Mouse (Mus musculus) hindbrain, postnatal 0 days (tissue): Measurements from ENCODE around the gene Elfn2. TPM values are rescaled to one million over a fixed set of nuclear protein-coding genes. Genes with fewer than 3 reads are reported as not detected.
A peak's percentile ranks its signal among the peaks of the same experiment; 100 is the strongest.

Experiments
- ATAC-seq: fragments of 200-750 bp; cut with Nextera tagmentation; 2 replicates; pipeline ENCODE4 v1.8.0; 2017; ENCODE audit warnings: mild to moderate bottlenecking, moderate TSS enrichment, moderate library complexity
- DNase-seq: peaks from one replicate; pipeline ENCODE4 v3.0.0-alpha.2; 2015; ENCODE audit warnings: low spot score
- H3K27ac ChIP-seq: fragments of 300-500 bp; sonication (generic); 2 replicates; pipeline ENCODE4 v1.5.1; 2014; ENCODE audit warnings: mild to moderate bottlenecking
- H3K27me3 ChIP-seq: fragments of 300-500 bp; sonication (generic); 2 replicates; pipeline ENCODE4 v1.6.1; 2014; ENCODE audit warnings: low read length, mixed read lengths; ENCODE audit not compliant: insufficient read depth
- H3K36me3 ChIP-seq: fragments of 300-500 bp; sonication (generic); 2 replicates; pipeline ENCODE4 v1.6.1; 2014; ENCODE audit warnings: low read length, mixed read lengths; ENCODE audit not compliant: insufficient read depth
- H3K4me1 ChIP-seq: fragments of 300-500 bp; sonication (generic); 2 replicates; pipeline ENCODE4 v1.6.1; 2014; ENCODE audit warnings: antibody characterized with exemption, low read length, mixed read lengths; ENCODE audit not compliant: insufficient read depth
- H3K4me2 ChIP-seq: fragments of 300-500 bp; sonication (generic); 2 replicates; pipeline ENCODE4 v1.6.1; 2014; ENCODE audit warnings: low read depth, mild to moderate bottlenecking, low read length, moderate library complexity, mixed read lengths
- H3K4me3 ChIP-seq: fragments of 300-500 bp; sonication (generic); 2 replicates; pipeline ENCODE4 v1.5.1; 2014; ENCODE audit warnings: low read length
- H3K9ac ChIP-seq: fragments of 300-500 bp; sonication (generic); replicated peaks from 2 replicates; pipeline ENCODE4 v1.6.1; 2014; ENCODE audit warnings: mild to moderate bottlenecking, low read length, moderate library complexity, mixed read lengths
- H3K9me3 ChIP-seq: fragments of 300-500 bp; sonication (generic); 2 replicates; pipeline ENCODE4 v1.6.1; 2016; ENCODE audit warnings: low read length, mixed read lengths
- CTCF ChIP-seq: IDR thresholded peaks from 2 replicates; pipeline ENCODE4 v1.5.1; 2016; ENCODE audit warnings: antibody characterized with exemption, control low read depth, low read depth
- WGBS: fragments of 180-500 bp; shearing (Covaris S2); extraction: QIAGEN DNeasy Blood & Tissue Kit; methylation state at CpG from one replicate; pipeline ENCODE4 v1.1.7; 2014; 5-methylcytosine and 5-hydroxymethylcytosine counted together
- polyA plus RNA-seq: library from polyadenylated mRNA; unstranded; fragments of >200 nt; fragmentation: Nextera tagmentation; extraction: Ambion mirVana; gene quantifications from 2 replicates; pipeline ENCODE4 v1.2.1, GENCODE M21; 2015
- total RNA-seq: library from RNA; depleted of rRNA; stranded (reverse); fragments of >200 nt; gene quantifications from 2 replicates; pipeline ENCODE4 v1.2.3, GENCODE M21; 2014

The Elfn2 gene
- total and polyA plus RNA-seq, 2 experiments from 2014 or later = 9.1 to 40.9 TPM

GRCm38 (mm10) chr15:78677708-78678107 is 40.9 kb downstream of the Elfn2 start:
- no peak for TF ChIP-seq CTCF
- Histone ChIP-seq H3K36me3 (no peaks in the 10 kb centered on the region; the same call in 1 of the 2 replicates), H3K27ac (0 out of 2 replicates have a peak overlapping the region, but pooled peaks have one; percentile 22), H3K4me2 (no peak overlapping the region), H3K27me3 (no peaks in the 10 kb centered on the region), H3K4me3 (no peak overlapping the region), H3K9me3 (no peaks in the 10 kb centered on the region), H3K9ac (no peak overlapping the region), H3K4me1 (peaks cover 7% of the 10 kb centered on the region; the same call in 1 of the 2 replicates)
- 47% methylated on average over 5 of the region's 5 CpGs for WGBS
- no peak for ATAC-seq
- DNase-seq = no peak

GRCm38 (mm10) chr15:78677015-78677414 is 41.6 kb downstream of the Elfn2 start:
- Histone ChIP-seq H3K9ac (no peak overlapping the region), H3K4me2 (no peak overlapping the region), H3K4me1 (peaks cover 7% of the 10 kb centered on the region; the same call in 1 of the 2 replicates), H3K4me3 (no peak overlapping the region), H3K36me3 (no peaks in the 10 kb centered on the region; the same call in 1 of the 2 replicates), H3K9me3 (no peaks in the 10 kb centered on the region), H3K27me3 (no peaks in the 10 kb centered on the region), H3K27ac (no peak overlapping the region)
- no peak for TF ChIP-seq CTCF
- WGBS = 37% methylated on average over 9 of the region's 9 CpGs
- DNase-seq (no peak), ATAC-seq (peak; percentile 18)

GRCm38 (mm10) chr15:78674912-78675412 is 43.6 kb downstream of the Elfn2 start:
- Histone ChIP-seq H3K4me3 (no peak overlapping the region), H3K9me3 (no peaks in the 10 kb centered on the region), H3K27ac (no peak overlapping the region), H3K4me1 (peaks cover 16% of the 10 kb centered on the region), H3K36me3 (peaks cover 2% of the 10 kb centered on the region; the same call in 1 of the 2 replicates), H3K4me2 (no peak overlapping the region), H3K27me3 (no peaks in the 10 kb centered on the region), H3K9ac (no peak overlapping the region)
- ATAC-seq (no peak), DNase-seq (no peak)
- WGBS = 34% methylated on average over 6 of the region's 6 CpGs
- TF ChIP-seq CTCF = no peak

- WGBS = 89% methylated on average over 19 of the region's 19 CpGs
- Histone ChIP-seq H3K4me2 (no peak overlapping the region), H3K4me1 (peaks cover 24% of the 10 kb centered on the region), H3K36me3 (peaks cover 2% of the 10 kb centered on the region; the same call in 1 of the 2 replicates), H3K27ac (no peak overlapping the region), H3K4me3 (no peak overlapping the region), H3K9me3 (no peaks in the 10 kb centered on the region), H3K27me3 (no peaks in the 10 kb centered on the region), H3K9ac (no peak overlapping the region)
- ATAC-seq (no peak), DNase-seq (no peak)
- TF ChIP-seq CTCF = no peak
Observed at GRCm38 (mm10) chr15:78673436-78673835, 45.1 kb downstream of the Elfn2 start.

- Histone ChIP-seq H3K27me3 (no peaks in the 10 kb centered on the region), H3K4me1 (peaks cover 18% of the 10 kb centered on the region), H3K36me3 (peaks cover 2% of the 10 kb centered on the region; the same call in 1 of the 2 replicates), H3K9ac (no peak overlapping the region), H3K4me2 (no peak overlapping the region), H3K9me3 (no peaks in the 10 kb centered on the region), H3K4me3 (no peak overlapping the region), H3K27ac (0 out of 2 replicates have a peak overlapping the region, but pooled peaks have one; percentile 20)
- TF ChIP-seq CTCF = no peak
- peak; percentile 83 for DNase-seq
- peak; percentile 76 for ATAC-seq
- WGBS = 27% methylated on average over 5 of the region's 5 CpGs
Observed at GRCm38 (mm10) chr15:78670341-78670740, 48.2 kb downstream of the Elfn2 start.

- peaks cover 2% of the 10 kb centered on the region; the same call in 1 of the 2 replicates for H3K36me3 ChIP-seq
- H3K27me3 ChIP-seq = no peaks in the 10 kb centered on the region
- no peak overlapping the region for H3K4me3 ChIP-seq
- ATAC-seq (peak; percentile 4; the same call in 1 of the 2 replicates), DNase-seq (peak; percentile 44)
- WGBS = 51% methylated on average over 10 of the region's 10 CpGs
- no peak overlapping the region for H3K4me2 ChIP-seq
- H3K9ac ChIP-seq = no peak overlapping the region
- TF ChIP-seq CTCF = no peak
- H3K9me3 ChIP-seq = no peaks in the 10 kb centered on the region
- H3K4me1 ChIP-seq = peaks cover 22% of the 10 kb centered on the region
- no peak overlapping the region; the same call in 1 of the 2 replicates for H3K27ac ChIP-seq
Observed at GRCm38 (mm10) chr15:78669221-78669871, 49.2 kb downstream of the Elfn2 start.

GRCm38 (mm10) chr15:78664268-78664667 is 54.3 kb downstream of the Elfn2 start:
- Histone ChIP-seq H3K4me1 (peaks cover 6% of the 10 kb centered on the region; the same call in 1 of the 2 replicates), H3K9ac (no peak overlapping the region), H3K27me3 (no peaks in the 10 kb centered on the region), H3K4me2 (no peak overlapping the region), H3K9me3 (no peaks in the 10 kb centered on the region), H3K36me3 (no peaks in the 10 kb centered on the region), H3K27ac (peak overlapping the region; percentile 51; the same call in 1 of the 2 replicates), H3K4me3 (no peak overlapping the region)
- DNase-seq = peak; percentile 56
- WGBS = 25% methylated on average over 5 of the region's 5 CpGs
- ATAC-seq = peak; percentile 79
- no peak for TF ChIP-seq CTCF
